Mouse (Mus musculus) forebrain, embryonic 12.5 days (tissue): ENCODE results near the gene Cux1. TPM values are rescaled to one million over a fixed set of nuclear protein-coding genes. Genes with fewer than 3 reads are reported as not detected.
"Not testable (repeated sequence)": the region's sequence is repeated elsewhere in the genome, so short reads cannot be mapped to it uniquely, and the experiment has no call there.

Experiments used
- ATAC-seq: fragments of 200-750 bp; cut with Nextera tagmentation; 2 replicates; pipeline ENCODE4 v1.8.0; 2017; ENCODE audit warnings: moderate TSS enrichment; ENCODE audit not compliant: low FRiP score
- H3K27ac ChIP-seq: fragments of 300-500 bp; sonication (generic); 2 replicates; pipeline ENCODE4 v1.5.1; 2016; ENCODE audit warnings: mild to moderate bottlenecking
- H3K27me3 ChIP-seq: fragments of 300-500 bp; sonication (generic); 2 replicates; pipeline ENCODE4 v1.6.1; 2016; ENCODE audit warnings: mild to moderate bottlenecking
- H3K36me3 ChIP-seq: fragments of 300-500 bp; sonication (generic); replicated peaks from 2 replicates; pipeline ENCODE4 v1.6.1; 2016; ENCODE audit warnings: mild to moderate bottlenecking
- H3K4me1 ChIP-seq: fragments of 300-500 bp; sonication (generic); 2 replicates; pipeline ENCODE4 v1.6.1; 2016
- H3K4me2 ChIP-seq: fragments of 300-500 bp; sonication (generic); 2 replicates; pipeline ENCODE4 v1.6.1; 2016; ENCODE audit warnings: mild to moderate bottlenecking, moderate library complexity
- H3K4me3 ChIP-seq: fragments of 300-500 bp; sonication (generic); replicated peaks from 2 replicates; pipeline ENCODE4 v1.5.1; 2016; ENCODE audit warnings: mild to moderate bottlenecking
- H3K9ac ChIP-seq: fragments of 300-500 bp; sonication (generic); 2 replicates; pipeline ENCODE4 v1.6.1; 2016; ENCODE audit warnings: mild to moderate bottlenecking
- H3K9me3 ChIP-seq: fragments of 300-500 bp; sonication (generic); 2 replicates; pipeline ENCODE4 v1.6.1; 2016
- WGBS: fragments of 180-500 bp; shearing (Covaris S2); methylation state at CpG from one replicate; pipeline ENCODE4 v1.1.7; 2016; 5-methylcytosine and 5-hydroxymethylcytosine counted together
- polyA plus RNA-seq: library from polyadenylated mRNA; unstranded; fragments of >200 nt; fragmentation: Nextera tagmentation; extraction: Ambion mirVana; gene quantifications from 2 replicates; pipeline ENCODE4 v1.2.1, GENCODE M21; 2016

Cux1 gene
- polyA plus RNA-seq, 1 experiment from 2014 or later: 157 TPM

DNA sequence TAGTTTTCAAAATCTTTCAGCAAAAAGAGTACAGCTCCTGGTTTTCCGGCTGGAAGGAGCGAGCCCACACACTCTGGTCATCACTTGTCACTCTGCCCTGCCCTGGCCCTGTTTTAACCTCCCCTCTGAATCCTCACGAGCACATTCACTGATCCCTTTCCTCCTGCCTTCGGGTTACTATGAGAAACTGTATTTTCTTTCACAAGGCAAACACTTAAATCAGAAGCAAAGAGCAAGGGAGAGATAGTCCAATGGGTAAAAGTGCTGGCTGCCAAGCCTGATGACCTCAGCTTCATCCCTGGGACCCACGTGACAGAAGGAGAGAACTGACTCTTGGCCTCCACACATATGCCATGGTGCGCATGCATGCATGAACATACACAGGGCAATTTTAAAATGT lies 94.0 kb downstream of the Cux1 start:
- Histone ChIP-seq H3K27me3 (no peaks in the 10 kb centered on the region), H3K9ac (no peak overlapping the region), H3K9me3 (no peaks in the 10 kb centered on the region), H3K27ac (0 out of 2 replicates have a peak overlapping the region, but pooled peaks have one; percentile 26), H3K4me1 (peaks cover 26% of the 10 kb centered on the region), H3K4me2 (no peak overlapping the region), H3K36me3 (peaks cover 15% of the 10 kb centered on the region; the same call in 1 of the 2 replicates), H3K4me3 (no peak overlapping the region)
- no peak for ATAC-seq
- WGBS: 45% methylated on average over 6 of the region's 6 CpGs

DNA sequence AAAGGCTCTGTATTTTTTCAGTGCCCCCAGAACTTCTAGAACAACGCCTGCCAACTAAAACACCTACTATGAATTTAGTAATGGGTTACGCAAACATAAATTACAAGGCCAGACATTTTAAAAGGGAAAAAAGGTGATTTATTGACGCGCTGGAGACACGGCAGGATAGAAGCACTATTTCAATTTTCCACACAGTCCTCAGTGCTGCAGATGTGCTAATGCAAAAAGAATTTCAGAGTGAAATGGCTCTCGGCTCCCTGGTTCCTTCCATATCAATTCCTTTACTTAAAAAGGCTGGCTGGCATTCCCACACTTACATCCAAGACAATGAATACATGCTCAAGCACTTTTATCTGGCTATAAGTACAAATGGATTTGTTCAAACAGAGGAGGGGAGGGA lies 94.4 kb downstream of the Cux1 start:
- Histone ChIP-seq H3K9me3 (no peaks in the 10 kb centered on the region), H3K9ac (no peak overlapping the region), H3K4me1 (peaks cover 31% of the 10 kb centered on the region), H3K27me3 (no peaks in the 10 kb centered on the region), H3K27ac (0 out of 2 replicates have a peak overlapping the region, but pooled peaks have one; percentile 26), H3K4me3 (no peak overlapping the region), H3K4me2 (no peak overlapping the region), H3K36me3 (peaks cover 10% of the 10 kb centered on the region; the same call in 1 of the 2 replicates)
- no peak for ATAC-seq
- WGBS: 68% methylated on average over 6 of the region's 6 CpGs

DNA sequence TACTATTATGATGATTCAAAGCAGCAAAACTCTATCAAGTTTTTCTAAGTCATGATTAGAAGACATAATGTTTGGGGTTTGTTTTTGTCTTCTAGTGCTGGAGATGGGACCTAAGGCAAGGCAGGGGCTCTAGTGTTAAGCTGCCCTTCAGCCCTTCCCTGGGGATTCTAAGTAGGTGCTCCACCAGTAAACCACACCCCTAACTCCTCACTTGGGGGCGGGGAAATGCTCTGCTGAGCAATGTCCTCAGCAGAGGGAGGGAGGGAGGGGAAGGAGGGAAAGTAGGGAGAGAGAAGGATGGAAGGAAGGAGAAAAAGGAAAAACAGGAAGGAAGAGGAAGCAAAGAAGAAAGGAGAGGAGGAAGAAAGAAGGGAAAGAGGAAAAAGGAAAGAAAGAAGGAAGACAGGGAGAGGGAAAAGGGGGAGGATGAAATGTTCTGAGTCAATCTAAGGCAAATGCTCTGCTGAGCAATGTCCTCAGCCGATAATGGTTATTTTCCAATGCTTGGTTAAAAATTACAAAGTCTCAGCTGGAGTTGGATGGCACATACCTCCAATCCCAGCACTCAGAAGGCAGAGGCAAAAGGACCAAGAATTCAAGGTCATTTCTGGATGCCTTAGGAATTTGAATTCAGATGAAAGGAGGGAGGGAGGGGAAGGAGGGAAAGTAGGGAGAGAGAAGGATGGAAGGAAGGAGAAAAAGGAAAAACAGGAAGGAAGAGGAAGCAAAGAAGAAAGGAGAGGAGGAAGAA lies 96.1 kb downstream of the Cux1 start:
- not testable (repeated sequence) for ATAC-seq

GRCm38 (mm10) chr5:136469301-136469700 lies 98.0 kb downstream of the Cux1 start:
- Histone ChIP-seq H3K4me3 (no peak overlapping the region), H3K4me2 (no peak overlapping the region), H3K27ac (no peak overlapping the region), H3K9me3 (no peaks in the 10 kb centered on the region), H3K4me1 (peaks cover 64% of the 10 kb centered on the region), H3K27me3 (no peaks in the 10 kb centered on the region), H3K9ac (no peak overlapping the region), H3K36me3 (0 out of 2 replicates have a peak, but pooled peaks cover 3% of the 10 kb centered on the region)
- WGBS: 95% methylated on average over 1 of the region's 1 CpGs
- ATAC-seq: no peak

More for the DNA sequence above, 96.1 kb downstream of the Cux1 start:
- H3K36me3 ChIP-seq, H3K9ac ChIP-seq, H3K4me2 ChIP-seq, H3K9me3 ChIP-seq, H3K27ac ChIP-seq, H3K4me3 ChIP-seq, H3K27me3 ChIP-seq: not testable (repeated sequence)
- H3K4me1 ChIP-seq: peaks cover 45% of the 10 kb centered on the region
- 71% methylated on average over 2 of the region's 2 CpGs for WGBS

- peaks cover 58% of the 10 kb centered on the region for H3K4me1 ChIP-seq
Observed at GRCm38 (mm10) chr5:136467360-136467999, 99.8 kb downstream of the Cux1 start.

DNA sequence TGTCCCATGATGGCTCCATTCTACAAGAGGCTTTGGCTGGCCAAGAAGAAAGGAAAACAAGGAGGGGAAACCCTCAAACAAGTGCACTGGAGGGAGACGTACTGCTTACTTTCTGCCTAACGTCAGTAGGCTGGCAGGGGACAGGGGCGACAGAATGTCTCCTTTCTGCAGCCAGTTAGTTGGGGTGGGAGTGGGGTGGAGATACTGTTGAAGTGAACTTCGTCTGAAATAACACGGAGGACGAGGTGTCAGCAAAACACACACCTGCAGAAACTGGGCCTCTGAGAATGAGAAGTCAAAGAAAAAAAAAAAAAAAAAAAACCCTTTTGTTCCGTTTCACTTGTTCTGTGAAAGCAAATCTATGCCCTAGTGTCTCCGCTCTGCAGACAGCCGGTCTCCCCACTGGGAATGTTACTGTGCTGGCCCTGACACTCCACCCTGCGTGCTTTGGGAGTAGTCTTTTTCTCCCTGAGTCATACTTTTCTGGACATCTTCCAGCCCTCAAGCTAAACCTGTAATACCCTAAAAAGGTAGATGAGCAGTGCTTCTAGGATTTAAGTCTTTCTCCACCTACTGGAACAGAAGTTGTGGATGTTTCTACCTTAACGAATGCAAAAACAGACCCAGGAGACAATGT lies 101.4 kb downstream of the Cux1 start:
- no peak for ATAC-seq
- 0 out of 2 replicates have a peak, but pooled peaks cover 6% of the 10 kb centered on the region for H3K36me3 ChIP-seq
- H3K4me2 ChIP-seq: no peak overlapping the region
- H3K27ac ChIP-seq: peak overlapping the region; percentile 31; the same call in 1 of the 2 replicates
- no peaks in the 10 kb centered on the region for H3K27me3 ChIP-seq
- H3K9ac ChIP-seq: no peak overlapping the region
- 64% methylated on average over 11 of the region's 11 CpGs for WGBS
- H3K4me3 ChIP-seq: no peak overlapping the region
- H3K4me1 ChIP-seq: peaks cover 58% of the 10 kb centered on the region
- H3K9me3 ChIP-seq: no peaks in the 10 kb centered on the region

More at GRCm38 (mm10) chr5:136467360-136467999, 99.8 kb downstream of the Cux1 start:
- Histone ChIP-seq H3K36me3 (0 out of 2 replicates have a peak, but pooled peaks cover 6% of the 10 kb centered on the region), H3K4me3 (no peak overlapping the region), H3K9ac (no peak overlapping the region), H3K9me3 (no peaks in the 10 kb centered on the region), H3K27me3 (no peaks in the 10 kb centered on the region), H3K27ac (no peak overlapping the region), H3K4me2 (no peak overlapping the region)
- ATAC-seq: peak; percentile 44; the same call in 1 of the 2 replicates
- WGBS: 17% methylated on average over 6 of the region's 8 CpGs

- H3K9ac ChIP-seq: no peak overlapping the region
- H3K36me3 ChIP-seq: 0 out of 2 replicates have a peak, but pooled peaks cover 6% of the 10 kb centered on the region
- ATAC-seq: no peak
- no peak overlapping the region for H3K4me3 ChIP-seq
- peak overlapping the region; percentile 31; the same call in 1 of the 2 replicates for H3K27ac ChIP-seq
- H3K4me1 ChIP-seq: peaks cover 58% of the 10 kb centered on the region
- no peaks in the 10 kb centered on the region for H3K9me3 ChIP-seq
- no peak overlapping the region for H3K4me2 ChIP-seq
- no peaks in the 10 kb centered on the region for H3K27me3 ChIP-seq
- WGBS: 80% methylated on average over 5 of the region's 5 CpGs
Observed at GRCm38 (mm10) chr5:136465366-136465765, 101.9 kb downstream of the Cux1 start.

GRCm38 (mm10) chr5:136464849-136465248 lies 102.4 kb downstream of the Cux1 start:
- no peak overlapping the region for H3K4me3 ChIP-seq
- no peak overlapping the region for H3K27ac ChIP-seq

DNA sequence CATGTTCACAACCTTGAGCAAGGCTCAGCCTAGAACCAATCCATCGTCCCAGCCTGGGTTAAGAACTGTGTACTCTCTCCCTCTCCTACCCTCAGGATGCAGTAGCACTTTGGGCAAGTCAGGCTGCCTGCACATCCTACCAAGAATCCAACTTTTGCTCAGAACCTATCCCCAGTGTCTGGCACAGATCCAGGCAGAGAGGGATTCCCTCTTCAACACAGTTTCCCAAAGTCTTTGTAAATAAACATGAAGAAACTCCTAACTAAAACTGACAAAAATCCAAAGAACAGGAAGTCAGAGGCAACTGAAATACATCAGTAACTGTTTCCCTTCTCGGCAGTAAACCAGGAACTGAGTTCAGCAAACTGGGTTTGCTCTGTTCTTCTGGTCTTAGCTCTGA lies 103.2 kb downstream of the Cux1 start:
- no peak for ATAC-seq
- Histone ChIP-seq H3K27ac (no peak overlapping the region), H3K27me3 (no peaks in the 10 kb centered on the region), H3K9me3 (no peaks in the 10 kb centered on the region), H3K4me2 (no peak overlapping the region), H3K36me3 (peaks cover 6% of the 10 kb centered on the region; the same call in 1 of the 2 replicates), H3K4me3 (no peak overlapping the region), H3K9ac (no peak overlapping the region), H3K4me1 (peaks cover 55% of the 10 kb centered on the region)
- 86% methylated on average over 2 of the region's 2 CpGs for WGBS

More at GRCm38 (mm10) chr5:136464849-136465248, 102.4 kb downstream of the Cux1 start:
- Histone ChIP-seq H3K4me1 (peaks cover 58% of the 10 kb centered on the region), H3K27me3 (no peaks in the 10 kb centered on the region), H3K9me3 (no peaks in the 10 kb centered on the region), H3K4me2 (no peak overlapping the region), H3K9ac (no peak overlapping the region), H3K36me3 (peaks cover 6% of the 10 kb centered on the region; the same call in 1 of the 2 replicates)
- 84% methylated on average over 3 of the region's 3 CpGs for WGBS
- no peak for ATAC-seq

DNA sequence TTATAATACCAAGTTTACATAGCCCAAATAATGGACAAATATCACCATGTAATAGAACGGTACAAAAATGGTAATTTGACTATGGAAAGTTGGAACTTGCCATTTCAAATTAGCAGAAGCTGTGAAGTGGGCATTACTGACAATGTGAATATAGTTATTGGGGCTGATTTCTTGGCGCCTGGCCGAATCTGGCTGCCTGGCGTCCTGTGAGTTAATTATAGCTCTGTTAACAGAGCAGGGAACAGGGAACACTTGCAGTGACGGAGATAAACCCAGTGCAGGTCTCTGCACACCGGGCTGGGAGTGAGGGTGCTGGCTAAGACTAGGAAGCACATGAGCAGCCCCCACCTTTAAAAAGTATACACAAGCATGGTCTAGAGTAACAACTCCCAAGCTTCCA lies 104.7 kb downstream of the Cux1 start:
- ATAC-seq: no peak
- Histone ChIP-seq H3K9ac (no peak overlapping the region), H3K36me3 (peaks cover 6% of the 10 kb centered on the region; the same call in 1 of the 2 replicates), H3K27me3 (no peaks in the 10 kb centered on the region), H3K4me2 (no peak overlapping the region), H3K4me1 (peaks cover 40% of the 10 kb centered on the region), H3K9me3 (no peaks in the 10 kb centered on the region), H3K27ac (no peak overlapping the region), H3K4me3 (no peak overlapping the region)
- 65% methylated on average over 6 of the region's 6 CpGs for WGBS

DNA sequence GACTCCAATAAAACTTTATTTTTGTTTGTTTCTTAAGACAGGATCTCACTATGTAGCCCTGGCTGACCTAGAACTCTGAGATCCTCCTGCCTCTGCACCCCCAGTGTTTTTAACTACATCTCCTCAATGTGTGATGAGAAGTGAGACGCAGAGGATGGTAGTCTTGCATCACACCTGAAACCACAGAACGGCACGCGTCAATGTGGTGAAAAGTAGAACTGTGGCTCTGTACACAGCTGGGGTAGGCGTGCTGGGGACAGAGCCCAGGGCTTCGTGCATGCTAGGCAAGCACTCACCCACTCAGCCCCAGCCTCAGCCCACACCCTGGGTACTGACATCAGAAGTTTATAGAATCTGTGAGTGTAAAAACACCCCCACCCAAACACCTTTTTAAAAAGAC lies 107.4 kb downstream of the Cux1 start:
- WGBS: 93% methylated on average over 6 of the region's 6 CpGs
- H3K27me3 ChIP-seq: no peaks in the 10 kb centered on the region

More for the DNA sequence above, 107.4 kb downstream of the Cux1 start:
- Histone ChIP-seq H3K36me3 (peaks cover 4% of the 10 kb centered on the region; the same call in 1 of the 2 replicates), H3K4me2 (no peak overlapping the region), H3K4me3 (no peak overlapping the region), H3K9ac (no peak overlapping the region), H3K9me3 (no peaks in the 10 kb centered on the region), H3K4me1 (peaks cover 16% of the 10 kb centered on the region), H3K27ac (no peak overlapping the region)
- no peak for ATAC-seq
